Mouse (Mus musculus): ENCODE results near the gene Opcml. TPM values are rescaled to one million over a fixed set of nuclear protein-coding genes. Genes with fewer than 3 reads are reported as not detected.

Gene Opcml
- total and polyA plus RNA-seq, 2 experiments from 2014 or later = 48.3 to 88.2 TPM

GRCm38 (mm10) chr9:28013192-28013591, 222.6 kb downstream of the Opcml start:
- no peak overlapping the region for H3K4me2 ChIP-seq (ENCODE audit: low read depth, low read length)
- no peak overlapping the region for H3K27ac ChIP-seq
- ATAC-seq (no peak), DNase-seq (ENCODE audit: low spot score) (no peak)
- H3K9me3 ChIP-seq (ENCODE audit: low read length) = no peaks in the 10 kb centered on the region
- H3K4me3 ChIP-seq (ENCODE audit: low read length) = no peak overlapping the region
- H3K9ac ChIP-seq (replicated peaks; ENCODE audit: low read length) = no peak overlapping the region
- H3K36me3 ChIP-seq (ENCODE audit: insufficient read depth, low read length) = no peaks in the 10 kb centered on the region
- 59% methylated on average over 3 of the region's 3 CpGs for WGBS
- no peaks in the 10 kb centered on the region for H3K4me1 ChIP-seq (ENCODE audit: insufficient read depth, low read length)
- H3K27me3 ChIP-seq (ENCODE audit: insufficient read depth, low read length) = no peaks in the 10 kb centered on the region
- TF ChIP-seq CTCF (IDR thresholded peaks at IDR 0.05; ENCODE audit: low read depth) = no peak

DNA sequence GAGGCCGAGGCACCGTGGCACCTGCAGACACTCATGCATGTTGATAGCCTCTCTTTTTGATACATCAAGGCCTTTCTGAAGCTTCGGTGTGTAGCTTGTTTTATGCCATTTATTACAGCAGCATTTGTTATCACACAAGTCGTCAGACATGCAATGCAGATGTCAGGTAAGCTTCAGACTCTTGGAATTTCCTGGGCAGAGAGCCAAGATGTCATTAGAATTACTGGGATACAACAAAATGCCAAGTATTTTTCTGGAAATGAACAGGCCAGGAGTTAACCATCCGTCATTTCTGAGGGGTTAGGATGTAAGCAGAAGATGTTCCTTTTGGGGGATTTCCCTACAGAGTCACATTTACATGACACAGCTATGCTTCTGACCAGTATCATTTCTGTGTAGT, 237.6 kb downstream of the Opcml start:
- DNase-seq (ENCODE audit: low spot score) = peak; percentile 30
- WGBS = 56% methylated on average over 5 of the region's 5 CpGs
- no peak overlapping the region for H3K4me3 ChIP-seq (ENCODE audit: low read length)

GRCm38 (mm10) chr9:28028788-28029393, 238.3 kb downstream of the Opcml start:
- WGBS = 42% methylated on average over 7 of the region's 7 CpGs
- Histone ChIP-seq H3K9me3 (ENCODE audit: low read length) (no peaks in the 10 kb centered on the region), H3K4me2 (ENCODE audit: low read depth, low read length) (no peak overlapping the region), H3K27me3 (ENCODE audit: insufficient read depth, low read length) (no peaks in the 10 kb centered on the region), H3K4me3 (ENCODE audit: low read length) (no peak overlapping the region), H3K36me3 (ENCODE audit: insufficient read depth, low read length) (no peaks in the 10 kb centered on the region), H3K4me1 (ENCODE audit: insufficient read depth, low read length) (no peaks in the 10 kb centered on the region), H3K9ac (replicated peaks; ENCODE audit: low read length) (no peak overlapping the region), H3K27ac (no peak overlapping the region)
- DNase-seq (ENCODE audit: low spot score) (no peak), ATAC-seq (no peak)
- no peak for TF ChIP-seq CTCF (IDR thresholded peaks at IDR 0.05; ENCODE audit: low read depth)

More for the DNA sequence above, 237.6 kb downstream of the Opcml start:
- Histone ChIP-seq H3K27me3 (ENCODE audit: insufficient read depth, low read length) (no peaks in the 10 kb centered on the region), H3K27ac (no peak overlapping the region), H3K9me3 (ENCODE audit: low read length) (no peaks in the 10 kb centered on the region), H3K9ac (replicated peaks; ENCODE audit: low read length) (no peak overlapping the region), H3K36me3 (ENCODE audit: insufficient read depth, low read length) (no peaks in the 10 kb centered on the region), H3K4me1 (ENCODE audit: insufficient read depth, low read length) (no peaks in the 10 kb centered on the region), H3K4me2 (ENCODE audit: low read depth, low read length) (no peak overlapping the region)
- no peak for ATAC-seq
- no peak for TF ChIP-seq CTCF (IDR thresholded peaks at IDR 0.05; ENCODE audit: low read depth)

DNA sequence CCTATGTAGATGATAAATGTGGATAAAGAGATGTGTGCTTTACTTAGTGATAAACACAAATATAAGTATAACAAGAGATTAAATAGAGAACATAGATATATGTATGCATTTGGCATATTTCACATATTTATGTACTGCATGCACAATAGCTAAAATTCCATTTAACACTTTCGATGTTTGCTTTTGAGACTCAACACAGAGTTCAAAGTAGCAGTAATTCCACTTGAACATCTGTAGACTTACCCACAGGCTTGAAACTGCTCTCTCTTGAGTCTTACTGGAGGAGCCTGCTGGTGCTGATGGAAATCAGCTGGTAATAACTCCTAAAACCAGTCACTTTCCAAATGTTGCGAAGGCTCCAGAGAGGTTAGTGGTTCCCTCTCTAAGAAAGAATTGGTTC, 258.6 kb downstream of the Opcml start:
- H3K4me3 ChIP-seq (ENCODE audit: low read length) = no peak overlapping the region
- no peak overlapping the region for H3K27ac ChIP-seq
- no peaks in the 10 kb centered on the region for H3K27me3 ChIP-seq (ENCODE audit: insufficient read depth, low read length)
- ATAC-seq (no peak), DNase-seq (ENCODE audit: low spot score) (no peak)
- H3K4me2 ChIP-seq (ENCODE audit: low read depth, low read length) = no peak overlapping the region
- no peak for TF ChIP-seq CTCF (IDR thresholded peaks at IDR 0.05; ENCODE audit: low read depth)
- no peaks in the 10 kb centered on the region for H3K9me3 ChIP-seq (ENCODE audit: low read length)
- 93% methylated on average over 2 of the region's 2 CpGs for WGBS
- no peaks in the 10 kb centered on the region for H3K4me1 ChIP-seq (ENCODE audit: insufficient read depth, low read length)
- H3K9ac ChIP-seq (replicated peaks; ENCODE audit: low read length) = no peak overlapping the region
- no peaks in the 10 kb centered on the region for H3K36me3 ChIP-seq (ENCODE audit: insufficient read depth, low read length)

DNA sequence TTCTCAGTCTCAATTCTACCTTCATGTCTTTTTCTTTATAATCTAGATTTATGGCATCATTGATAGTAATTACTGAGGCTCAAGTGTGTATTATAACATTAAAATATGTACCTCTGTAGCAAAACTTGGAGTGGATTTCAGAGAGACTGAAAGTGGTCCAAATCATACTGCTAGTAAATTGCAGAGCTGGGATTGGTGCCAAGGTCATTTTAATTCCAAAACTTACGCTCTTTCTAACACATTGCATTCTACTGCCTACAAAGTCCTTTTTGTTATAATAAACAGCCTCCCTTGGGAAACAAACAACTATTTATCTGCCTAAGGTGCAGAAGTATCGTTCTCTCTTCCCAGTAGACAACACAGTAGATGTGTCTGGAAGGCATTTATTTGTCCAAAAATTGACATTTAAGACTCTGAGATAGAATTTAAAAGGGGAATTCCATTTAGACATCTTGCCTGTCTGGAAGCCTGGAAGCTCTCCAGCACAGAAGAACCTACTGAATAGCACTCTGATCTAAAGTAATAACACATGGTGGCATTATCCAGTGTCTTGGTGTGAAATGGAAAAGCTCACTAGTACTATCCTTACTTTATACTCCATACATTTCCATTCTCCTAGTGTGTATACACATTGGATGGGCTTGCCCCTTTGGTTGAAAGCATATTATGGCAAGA, 266.7 kb downstream of the Opcml start:
- WGBS = 27% methylated on average over 2 of the region's 2 CpGs
- Histone ChIP-seq H3K9me3 (ENCODE audit: low read length) (no peaks in the 10 kb centered on the region), H3K4me2 (ENCODE audit: low read depth, low read length) (no peak overlapping the region), H3K27ac (no peak overlapping the region), H3K4me3 (ENCODE audit: low read length) (no peak overlapping the region), H3K9ac (replicated peaks; ENCODE audit: low read length) (no peak overlapping the region), H3K36me3 (ENCODE audit: insufficient read depth, low read length) (no peaks in the 10 kb centered on the region), H3K27me3 (ENCODE audit: insufficient read depth, low read length) (no peaks in the 10 kb centered on the region), H3K4me1 (ENCODE audit: insufficient read depth, low read length) (no peaks in the 10 kb centered on the region; the same call in 1 of the 2 replicates)
- no peak for TF ChIP-seq CTCF (IDR thresholded peaks at IDR 0.05; ENCODE audit: low read depth)
- DNase-seq (ENCODE audit: low spot score) (peak; percentile 43), ATAC-seq (no peak)

- Histone ChIP-seq H3K27ac (no peak overlapping the region), H3K9me3 (ENCODE audit: low read length) (no peaks in the 10 kb centered on the region), H3K36me3 (ENCODE audit: insufficient read depth, low read length) (no peaks in the 10 kb centered on the region), H3K4me3 (ENCODE audit: low read length) (no peak overlapping the region), H3K4me1 (ENCODE audit: insufficient read depth, low read length) (no peaks in the 10 kb centered on the region), H3K27me3 (ENCODE audit: insufficient read depth, low read length) (no peaks in the 10 kb centered on the region), H3K9ac (replicated peaks; ENCODE audit: low read length) (no peak overlapping the region), H3K4me2 (ENCODE audit: low read depth, low read length) (no peak overlapping the region)
- DNase-seq (ENCODE audit: low spot score) = peak; percentile 55
- no peak for ATAC-seq
- no peak for TF ChIP-seq CTCF (IDR thresholded peaks at IDR 0.05; ENCODE audit: low read depth)
Measured at GRCm38 (mm10) chr9:28065126-28065525, 274.6 kb downstream of the Opcml start.

- H3K9ac ChIP-seq (replicated peaks; ENCODE audit: low read length) = no peak overlapping the region
- no peaks in the 10 kb centered on the region for H3K27me3 ChIP-seq (ENCODE audit: insufficient read depth, low read length)
- no peak for DNase-seq (ENCODE audit: low spot score)
- H3K36me3 ChIP-seq (ENCODE audit: insufficient read depth, low read length) = no peaks in the 10 kb centered on the region
- no peaks in the 10 kb centered on the region for H3K9me3 ChIP-seq (ENCODE audit: low read length)
- no peak for TF ChIP-seq CTCF (IDR thresholded peaks at IDR 0.05; ENCODE audit: low read depth)
- H3K4me1 ChIP-seq (ENCODE audit: insufficient read depth, low read length) = peaks cover 6% of the 10 kb centered on the region; the same call in 1 of the 2 replicates
- H3K4me3 ChIP-seq (ENCODE audit: low read length) = no peak overlapping the region
- whole genome bisulfite sequencing = 64% methylated on average over 4 of the region's 4 CpGs
- H3K27ac ChIP-seq = no peak overlapping the region
- no peak overlapping the region for H3K4me2 ChIP-seq (ENCODE audit: low read depth, low read length)
- ATAC-seq = no peak
Measured at GRCm38 (mm10) chr9:28080694-28081093, 290.1 kb downstream of the Opcml start.
